Mouse (Mus musculus) embryonic facial prominence, embryonic 12.5 days (tissue): ENCODE measurements around the gene Myog. TPM values are rescaled to one million over a fixed set of nuclear protein-coding genes. Genes with fewer than 3 reads are reported as not detected.

Source experiments
- polyA plus RNA-seq: library from polyadenylated mRNA; unstranded; fragments of >200 nt; fragmentation: Nextera tagmentation; extraction: Ambion mirVana; gene quantifications from 2 replicates; pipeline ENCODE4 v1.2.1, GENCODE M21; 2016

Gene Myog
- polyA plus RNA-seq, 1 experiment from 2014 or later, result 76.2 TPM

Other genes with a start within 250 kb of the Myog start
- gene Btg2, start 210.9 kb upstream of the Myog start, polyA plus RNA-seq, result 34.2 and 37.5 TPM in 2 replicates
- gene Chit1, start 178.7 kb upstream of the Myog start, polyA plus RNA-seq, result not detected in 2 replicates
- gene Chil1, start 107.8 kb upstream of the Myog start, polyA plus RNA-seq, result 1.9 and 3.6 TPM in 2 replicates
- gene Mybph, start 96.5 kb upstream of the Myog start, polyA plus RNA-seq, result 19.9 and 28.3 TPM in 2 replicates
- gene Adora1, start 54.6 kb upstream of the Myog start, polyA plus RNA-seq, result 1.7 and 2.1 TPM in 2 replicates
- gene Ppfia4, start 42.9 kb downstream of the Myog start, polyA plus RNA-seq, result 7.0 TPM in 2 replicates
- 102 and 105 TPM in 2 replicates for gene Tmem183a, start 72.0 kb downstream of the Myog start, polyA plus RNA-seq
- not detected in 2 replicates for gene 4933406M09Rik, start 96.0 kb downstream of the Myog start, polyA plus RNA-seq
- 38.0 and 39.5 TPM in 2 replicates for gene Cyb5r1, start 115.6 kb downstream of the Myog start, polyA plus RNA-seq
- gene Adipor1, start 125.4 kb downstream of the Myog start, polyA plus RNA-seq, result 76.0 and 78.1 TPM in 2 replicates
- 33.5 and 34.9 TPM in 2 replicates for gene Klhl12, start 165.5 kb downstream of the Myog start, polyA plus RNA-seq
- 38.4 TPM in 2 replicates for gene Rabif, start 204.7 kb downstream of the Myog start, polyA plus RNA-seq